Mouse (Mus musculus): ENCODE measurements at regions not wholly inside any gene's neighbourhood (a gene's known extent, or its start where the extent isn't known, plus 50 kb on each side); places are given as distances from the start of the nearest gene placed in this dataset.

GRCm38 (mm10) chr5:61613232-61613631 is 195.4 kb upstream of the G6pd2 start:
- no peak for DNase-seq

DNA sequence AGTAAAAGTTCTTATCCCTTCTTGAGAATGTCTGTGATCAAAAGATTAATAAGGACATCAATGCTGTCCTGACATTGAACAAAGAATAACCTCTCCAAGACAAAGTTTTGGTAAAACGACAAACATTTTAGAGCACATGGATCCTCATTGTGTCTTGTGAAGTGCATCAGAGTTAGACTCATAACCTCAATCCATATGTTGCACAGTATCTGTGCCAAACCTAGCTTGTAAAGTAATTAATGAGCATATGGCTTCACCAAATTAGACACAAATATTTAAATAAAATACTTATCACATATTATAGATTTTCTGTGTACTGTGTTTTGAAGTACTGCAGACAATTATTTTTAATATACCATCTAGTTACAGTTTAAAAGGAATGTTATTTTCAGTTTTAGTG is 178.2 kb upstream of the G6pd2 start:
- no peak for DNase-seq

DNA sequence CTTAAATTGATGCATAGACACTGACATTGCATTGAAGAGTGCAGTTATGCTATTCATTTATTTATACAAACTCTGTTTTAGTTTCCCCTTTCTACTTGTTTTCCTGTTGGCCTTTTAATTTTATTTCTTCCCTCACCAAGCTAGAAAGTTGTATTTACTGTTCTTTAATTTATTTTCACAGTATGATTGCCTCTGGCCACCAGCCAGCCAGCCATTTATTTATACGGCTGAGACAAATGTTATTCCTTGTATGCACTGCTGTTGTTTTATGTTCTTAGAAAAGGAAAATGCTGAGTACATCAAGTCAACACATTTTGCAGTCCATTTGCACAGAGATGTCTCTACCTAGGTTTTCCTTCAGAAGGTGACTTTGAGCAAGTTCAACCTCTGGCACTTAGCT is 161.9 kb upstream of the G6pd2 start:
- peak in 1 of 2 experiments; percentile 5 for DNase-seq
